Mouse (Mus musculus) kidney, adult 18-20 months (tissue): Measurements from ENCODE around the gene Sec14l3.
A peak's percentile ranks its signal among the peaks of the same experiment; 100 is the strongest.
"Not testable (repeated sequence)": the region's sequence is repeated elsewhere in the genome, so short reads cannot be mapped to it uniquely, and the experiment has no call there.

Experiments used
- DNase-seq: peaks from one replicate; pipeline ENCODE4 v3.0.0; 2021

The Sec14l3 gene

DNA sequence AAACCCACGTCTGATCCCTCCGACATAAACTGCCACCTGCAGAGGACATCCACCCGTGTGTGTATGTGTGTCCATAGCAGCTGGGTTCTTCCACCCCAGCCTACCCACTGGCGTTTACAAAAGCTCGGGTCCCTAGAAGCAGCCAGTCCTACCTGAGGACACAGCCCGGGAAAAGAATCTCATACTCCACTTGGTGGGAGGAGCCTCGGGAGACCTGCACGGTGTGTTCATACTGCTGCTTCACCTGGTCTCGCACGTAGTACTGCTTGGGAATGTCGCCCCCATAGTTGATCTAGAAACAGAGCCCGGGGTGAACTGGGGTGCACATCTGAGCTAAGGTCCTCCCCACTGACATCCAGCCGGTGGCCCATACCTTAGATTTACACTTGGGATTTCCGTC lies 38.9 kb downstream of the Sec14l3 start:
- no peak for DNase-seq

DNA sequence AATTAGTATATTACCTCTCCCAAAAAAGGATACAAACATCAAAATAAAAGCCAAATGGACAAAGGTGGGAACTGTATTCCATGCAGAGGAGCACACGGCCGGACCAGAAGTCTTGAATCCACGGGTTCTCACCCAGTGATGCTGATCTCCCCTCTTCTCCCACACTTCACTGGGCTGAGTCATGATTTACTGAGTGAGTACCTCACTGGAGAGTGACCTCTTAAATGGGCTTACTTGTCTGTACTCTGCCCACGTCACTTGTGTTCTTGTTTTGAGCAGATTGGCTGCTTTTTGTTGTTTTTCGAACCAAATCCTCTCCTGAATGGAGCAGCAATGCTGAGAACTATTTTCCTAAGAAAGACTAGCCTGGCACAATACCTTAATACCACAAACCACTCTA lies 40.3 kb downstream of the Sec14l3 start:
- no peak for DNase-seq

- no peak for DNase-seq
Measured at GRCm38 (mm10) chr11:4105444-4105843, 40.8 kb downstream of the Sec14l3 start.

DNA sequence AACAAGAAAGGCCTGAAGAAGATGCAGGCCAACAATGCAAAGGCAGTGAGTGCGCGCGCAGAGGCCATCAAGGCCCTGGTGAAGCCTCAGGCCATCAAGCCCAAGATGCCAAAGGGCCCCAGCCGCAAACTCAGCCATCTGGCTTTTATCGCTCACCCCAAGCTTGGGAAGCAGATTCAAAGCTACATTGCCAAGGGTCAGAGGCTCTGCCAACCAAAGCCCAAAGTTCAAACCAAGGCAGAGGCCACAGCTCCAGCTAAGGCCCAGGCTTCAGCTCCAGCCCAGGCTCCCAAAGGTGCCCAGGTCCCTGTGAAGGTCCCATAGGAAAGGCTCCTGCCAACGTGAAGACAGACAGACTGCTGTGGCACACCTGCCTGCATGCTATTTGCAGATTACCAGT lies 43.3 kb downstream of the Sec14l3 start:
- DNase-seq = not testable (repeated sequence)

DNA sequence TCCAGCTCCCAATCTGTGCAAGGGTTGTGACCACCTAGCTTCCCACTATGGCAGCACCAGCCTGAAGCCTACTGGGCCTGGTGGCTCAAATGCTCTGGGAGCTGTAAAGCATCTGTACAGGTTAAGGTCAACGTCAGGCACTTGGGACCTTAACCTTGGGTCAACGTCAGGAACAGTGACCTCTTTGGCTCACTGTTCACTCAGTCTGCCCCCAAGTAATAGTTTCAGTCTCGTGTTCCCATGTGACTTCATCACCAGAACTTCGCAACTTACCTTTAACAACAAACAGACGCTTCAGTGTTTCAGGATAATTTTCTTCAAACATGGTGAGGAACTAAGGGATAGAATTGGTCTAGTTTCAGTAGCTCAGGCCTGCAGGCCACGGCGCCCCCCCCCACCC lies 44.0 kb downstream of the Sec14l3 start:
- no peak for DNase-seq

- no peak for DNase-seq
Measured at GRCm38 (mm10) chr11:4112033-4112432, 47.4 kb downstream of the Sec14l3 start.

- no peak for DNase-seq
Measured at GRCm38 (mm10) chr11:4112861-4113260, 48.2 kb downstream of the Sec14l3 start.

DNA sequence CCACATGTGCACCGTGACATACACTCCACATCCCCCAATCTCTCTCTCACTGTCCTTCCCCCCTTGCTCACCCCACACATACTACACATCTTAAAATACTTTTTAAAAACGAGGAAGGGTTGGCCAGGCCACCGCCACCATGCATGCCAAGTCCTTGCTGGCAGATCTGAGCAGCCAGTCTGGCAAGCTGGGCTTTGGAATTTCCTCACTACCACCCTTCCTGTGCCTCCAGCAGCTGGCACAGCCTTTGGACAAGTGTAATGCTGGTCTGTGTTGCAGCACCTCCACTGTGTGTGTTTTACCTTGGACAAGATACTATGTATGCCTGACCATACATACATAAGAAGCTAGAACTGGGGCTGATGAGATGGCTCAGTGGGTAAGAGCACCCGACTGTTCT lies 48.9 kb downstream of the Sec14l3 start:
- no peak for DNase-seq

DNA sequence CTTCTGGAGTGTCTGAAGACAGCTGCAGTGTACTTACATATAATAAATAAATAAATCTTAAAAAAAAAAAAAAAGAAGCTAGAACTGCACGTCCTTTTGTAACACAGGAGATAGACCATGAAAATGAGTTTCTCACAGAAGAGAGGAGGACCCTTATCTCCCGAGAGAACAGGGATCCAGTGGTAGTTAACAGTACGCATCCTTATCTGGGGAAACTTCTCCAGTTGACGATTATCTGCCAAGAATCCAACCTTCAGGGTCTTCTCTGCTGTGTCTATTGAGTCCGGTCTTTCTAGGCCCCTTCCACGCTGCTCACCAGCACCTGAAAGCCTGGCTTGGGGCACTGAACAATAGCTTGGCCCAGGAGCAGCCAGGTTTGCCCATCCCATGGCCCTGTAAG lies 49.3 kb downstream of the Sec14l3 start:
- DNase-seq = no peak

DNA sequence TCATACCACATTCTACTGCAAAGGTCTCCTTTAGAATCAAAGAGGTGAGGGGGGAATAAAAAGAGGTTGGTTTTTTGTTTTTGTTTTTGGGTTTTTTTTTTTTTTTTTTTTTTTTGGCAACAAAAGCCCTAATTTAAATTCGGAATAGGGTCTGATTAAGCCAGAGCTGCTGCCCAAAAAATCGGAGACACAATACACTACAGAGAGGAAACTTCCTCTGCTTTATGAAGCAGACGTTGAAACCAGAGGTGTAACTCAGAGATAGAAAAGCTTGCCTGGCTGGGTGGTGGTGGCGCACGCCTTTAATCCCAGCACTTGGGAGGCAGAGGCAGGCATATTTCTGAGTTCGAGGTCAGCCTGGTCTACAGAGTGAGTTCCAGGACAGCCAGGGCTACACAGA lies 49.9 kb downstream of the Sec14l3 start:
- not testable (repeated sequence) for DNase-seq

GRCm38 (mm10) chr11:4115407-4115806 lies 50.8 kb downstream of the Sec14l3 start:
- DNase-seq = no peak

DNA sequence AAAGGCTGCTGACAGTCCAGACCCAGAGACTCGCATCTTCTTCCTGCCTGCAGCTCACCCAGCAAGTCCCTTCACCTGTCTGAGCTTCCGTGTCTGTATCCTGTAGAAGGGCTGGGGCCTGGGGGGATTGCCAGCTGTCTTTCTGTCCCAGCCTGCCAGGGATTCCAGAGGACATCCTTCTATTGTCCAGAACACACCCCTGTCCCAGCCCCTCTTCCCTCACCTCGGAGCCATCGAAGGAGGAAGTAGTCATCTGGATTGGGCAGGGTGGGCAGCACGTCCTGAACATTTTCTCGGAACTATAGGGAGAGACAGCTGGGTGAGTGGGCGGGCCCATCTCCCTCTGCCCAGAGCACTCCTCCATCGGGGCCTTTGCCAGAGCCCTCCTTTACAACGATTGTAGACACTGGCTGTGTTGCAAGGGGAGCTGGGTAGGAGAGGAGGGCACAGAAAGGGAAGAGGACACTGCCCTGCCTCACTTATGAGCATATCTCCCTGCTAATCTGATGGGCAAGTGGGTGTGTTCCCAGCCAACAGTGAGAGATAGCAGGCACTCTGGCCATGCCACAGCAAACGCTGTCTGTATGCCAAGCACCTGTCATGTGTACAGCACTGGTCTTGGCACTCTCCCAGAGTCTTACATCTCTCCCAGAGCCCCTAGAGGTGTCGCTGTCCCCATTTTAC lies 52.0 kb downstream of the Sec14l3 start:
- DNase-seq = no peak

DNA sequence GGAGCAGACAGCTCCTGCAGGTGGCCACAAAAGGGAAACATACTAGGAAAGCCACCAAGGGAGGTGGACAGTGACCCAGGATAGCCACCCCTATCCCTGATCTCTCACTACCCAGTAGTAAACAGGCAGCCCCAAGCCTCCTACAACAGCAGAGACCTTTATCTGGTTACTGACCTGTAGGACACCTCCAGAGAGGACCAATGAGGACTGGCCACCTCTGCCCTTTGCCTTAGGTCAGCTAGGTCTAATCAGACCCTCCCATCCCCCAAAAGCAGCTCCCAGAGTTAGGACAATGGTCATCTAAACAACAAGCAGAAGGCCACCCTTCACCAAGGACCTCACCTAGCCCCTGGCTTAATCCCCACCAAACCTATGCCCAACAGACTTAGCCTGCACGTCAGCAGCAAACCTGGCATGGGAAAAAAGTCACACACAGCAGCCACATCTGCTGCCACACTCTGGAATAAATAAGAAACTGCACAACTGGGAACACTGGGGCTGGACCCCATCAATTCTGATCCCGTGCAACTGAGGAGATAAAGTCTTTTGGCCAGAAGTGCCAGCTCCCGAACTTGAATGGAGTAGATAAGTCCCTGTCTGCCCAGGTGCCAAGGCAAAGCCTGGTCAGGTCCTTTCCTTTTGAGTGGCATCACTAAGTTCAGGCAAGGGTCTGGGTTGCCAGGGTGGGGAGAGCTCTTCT lies 52.9 kb downstream of the Sec14l3 start:
- no peak for DNase-seq

DNA sequence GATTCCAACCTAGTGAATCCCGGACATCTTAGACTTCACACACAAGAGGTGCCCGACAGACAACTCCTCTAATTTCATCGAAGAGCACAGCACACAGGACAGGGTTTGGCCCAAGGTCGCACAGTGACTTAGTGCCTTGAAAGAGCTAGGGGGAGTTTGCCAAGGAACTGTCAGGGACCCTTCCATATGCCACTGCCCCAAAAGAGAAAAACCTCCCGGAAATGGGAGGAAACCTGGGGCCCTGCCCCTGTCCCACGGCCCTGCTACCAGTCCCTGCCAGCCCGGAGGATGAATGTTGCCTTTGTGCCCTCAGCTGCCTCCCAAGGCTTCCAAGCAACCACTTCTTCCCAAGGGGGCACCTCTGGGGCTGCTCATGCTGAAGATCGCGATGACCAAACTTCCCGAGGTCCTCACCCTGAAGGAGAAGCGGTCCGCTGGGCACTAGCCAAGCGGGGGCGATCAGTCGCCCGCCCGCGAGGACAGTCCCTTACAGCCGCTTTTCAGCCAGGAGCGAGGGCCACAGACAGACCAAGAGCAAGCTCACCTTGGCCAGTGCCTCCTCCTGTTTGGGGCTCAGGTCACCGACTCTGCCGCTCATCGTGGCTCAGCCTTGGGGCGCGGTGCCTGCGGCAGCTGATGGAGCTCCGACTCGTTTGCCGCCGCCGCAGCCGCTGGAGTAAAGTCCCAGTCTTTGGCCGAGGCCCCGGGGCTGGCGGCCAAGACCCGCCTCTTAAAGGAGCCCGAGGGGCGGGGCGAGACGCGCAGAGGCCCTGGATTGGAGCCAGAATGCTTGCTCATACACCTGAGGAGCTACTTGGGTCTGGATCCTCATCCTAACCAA lies 53.7 kb downstream of the Sec14l3 start:
- peak; percentile 81 for DNase-seq

DNA sequence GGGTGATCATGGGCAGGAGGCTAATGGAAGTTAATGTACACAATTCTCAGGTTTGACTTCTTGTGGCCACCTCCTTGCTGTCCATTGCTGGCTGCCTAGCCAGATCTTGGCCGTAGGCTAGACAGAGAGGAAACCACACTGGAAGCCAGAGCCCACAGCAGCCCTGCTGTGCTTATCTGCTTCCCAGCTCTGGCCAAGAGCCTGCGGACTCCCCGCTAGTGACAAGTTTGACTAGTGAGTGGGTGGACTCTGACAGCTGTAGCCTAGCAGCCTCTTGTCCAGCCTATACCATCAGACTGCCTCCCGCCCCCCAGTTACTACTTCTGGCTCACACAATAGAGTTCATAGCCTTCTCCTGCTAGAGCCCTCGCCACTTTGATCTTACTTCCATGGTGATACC lies 55.0 kb downstream of the Sec14l3 start:
- DNase-seq = no peak

GRCm38 (mm10) chr11:4121691-4122090 lies 57.0 kb downstream of the Sec14l3 start:
- no peak for DNase-seq

- no peak for DNase-seq
Measured at GRCm38 (mm10) chr11:4122226-4122625, 57.6 kb downstream of the Sec14l3 start.

- DNase-seq = no peak
Measured at GRCm38 (mm10) chr11:4122742-4123579, 58.3 kb downstream of the Sec14l3 start, which contains the start of gene Sec14l2. Sec14l2 (minus strand) TSS chr11:4123415.

DNA sequence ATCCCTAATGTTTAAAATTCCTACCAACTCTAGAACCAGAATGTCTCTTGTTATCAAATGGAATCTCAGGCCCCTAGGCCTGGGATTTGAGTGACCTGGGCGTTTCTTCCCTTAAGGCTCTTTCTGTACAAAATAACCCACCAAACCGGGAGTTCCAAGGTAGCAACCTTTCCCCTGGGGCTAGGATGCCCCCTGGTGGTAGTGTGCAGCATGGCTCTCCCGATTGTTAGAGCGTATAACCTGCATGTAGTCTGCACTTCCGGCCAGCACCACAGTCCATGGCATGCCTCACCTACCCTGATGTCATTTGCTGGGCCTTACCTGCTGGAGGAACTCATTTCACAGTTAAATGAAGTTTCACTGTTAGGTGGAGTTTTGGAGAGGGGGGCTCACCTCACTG lies 59.3 kb downstream of the Sec14l3 start:
- peak; percentile 59 for DNase-seq

GRCm38 (mm10) chr11:4127059-4127458 lies 62.4 kb downstream of the Sec14l3 start:
- no peak for DNase-seq
